Mouse (Mus musculus): ENCODE measurements around the gene Cdkl5. TPM values are rescaled to one million over a fixed set of nuclear protein-coding genes. Genes with fewer than 3 reads are reported as not detected.
A peak's percentile ranks its signal among the peaks of the same experiment; 100 is the strongest.

Cdkl5 gene
- total RNA-seq, 2 experiments from 2014 or later, result 0.84 TPM; not detected in 1

DNA sequence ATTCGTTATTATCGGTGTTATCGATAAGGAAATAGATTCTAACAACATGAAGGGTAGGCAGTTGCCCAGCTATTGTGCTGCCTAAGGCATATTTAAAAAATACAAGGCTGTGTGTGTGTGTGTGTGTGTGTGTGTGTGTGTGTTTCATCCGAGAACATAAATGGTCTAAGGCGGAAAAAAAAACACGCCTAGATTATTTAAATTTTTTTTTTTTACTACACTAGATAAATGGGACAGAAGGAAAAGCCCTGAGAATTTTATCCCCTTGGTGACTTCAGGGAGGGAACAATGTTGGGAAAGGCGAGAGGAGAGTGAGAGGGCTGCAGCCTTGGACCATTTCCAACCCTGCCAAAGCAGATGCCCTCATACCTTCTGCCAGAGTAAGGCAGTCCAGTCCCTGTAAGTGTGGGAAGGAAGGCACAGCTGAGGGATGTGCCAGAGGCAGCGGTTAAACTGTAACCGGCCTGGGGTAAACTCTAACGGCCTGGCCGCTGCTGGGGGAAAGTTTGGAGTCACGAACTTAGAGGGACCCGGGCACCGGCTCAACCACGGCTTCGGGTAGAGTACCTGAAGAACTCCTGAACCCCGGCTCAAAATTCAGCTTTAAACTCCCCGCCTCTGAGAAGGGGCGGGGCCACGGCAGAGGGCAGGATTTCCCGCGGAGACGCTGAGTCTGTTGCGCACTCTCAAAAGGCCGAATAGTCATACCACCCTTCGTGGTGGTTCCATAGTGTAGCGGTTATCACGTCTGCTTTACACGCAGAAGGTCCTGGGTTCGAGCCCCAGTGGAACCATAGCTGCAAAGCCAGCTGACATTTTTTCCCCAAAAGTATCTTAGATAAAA, 228.9 kb downstream of the Cdkl5 start:
- ATAC-seq (replicated peaks; ENCODE audit: low FRiP score, poor library complexity, severe bottlenecking), result peak; percentile 96

DNA sequence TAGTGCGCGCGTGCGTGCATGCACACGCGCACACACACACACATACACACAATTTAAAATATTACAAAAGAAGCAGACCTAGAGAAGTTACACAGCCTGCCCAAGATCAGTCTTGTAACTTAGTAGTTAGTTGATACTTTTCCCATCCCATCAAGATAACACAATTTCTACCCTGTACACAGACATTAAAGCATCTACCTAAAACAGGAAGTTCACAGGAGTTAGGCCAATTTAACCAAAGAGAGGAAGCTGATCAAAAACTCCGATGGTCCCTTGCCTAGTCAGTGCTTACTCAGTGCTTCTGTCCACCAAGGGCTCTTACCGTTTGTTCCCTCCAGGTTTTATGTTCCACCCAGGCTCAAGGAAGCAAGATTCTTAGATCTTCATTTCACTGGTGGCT, 243.7 kb downstream of the Cdkl5 start:
- no peak for ATAC-seq (replicated peaks; ENCODE audit: low FRiP score, poor library complexity, severe bottlenecking)

DNA sequence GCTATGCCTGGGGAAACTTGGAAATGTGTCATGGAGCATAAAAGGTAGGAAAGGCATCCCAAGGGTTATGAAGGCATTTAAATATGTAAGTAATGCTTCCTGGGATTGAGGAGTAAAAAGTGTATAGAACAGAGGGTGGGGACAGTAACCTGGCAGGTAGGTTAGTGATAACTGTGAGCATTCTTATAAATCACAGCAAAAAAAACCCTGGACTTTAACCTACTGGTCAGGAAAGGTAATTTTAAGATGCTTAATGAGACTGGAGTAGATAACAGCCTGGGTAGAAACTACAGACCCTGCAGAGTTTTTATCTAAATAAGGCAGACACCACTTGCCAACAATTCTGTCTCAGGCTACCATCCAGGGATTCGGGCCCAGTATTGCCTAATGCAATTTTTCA, 245.9 kb downstream of the Cdkl5 start:
- no peak for ATAC-seq (replicated peaks; ENCODE audit: low FRiP score, poor library complexity, severe bottlenecking)

- no peak for ATAC-seq (replicated peaks; ENCODE audit: low FRiP score, poor library complexity, severe bottlenecking)
Observed at GRCm38 (mm10) chrX:160745399-160745798, 249.1 kb downstream of the Cdkl5 start.

- no peak for ATAC-seq (replicated peaks; ENCODE audit: low FRiP score, poor library complexity, severe bottlenecking)
Observed at GRCm38 (mm10) chrX:160735650-160736049, 258.9 kb downstream of the Cdkl5 start, which contains the start of gene Ppef1. Gene Ppef1 (minus strand): TSS chrX:160735765.

Other genes with a start within 250 kb of the Cdkl5 start
- not detected in 2 replicates for gene Rs1, start 226.7 kb downstream of the Cdkl5 start, total RNA-seq (2015; ENCODE audit: low replicate concordance)
- not detected in 2 replicates for gene Rs1, start 226.7 kb downstream of the Cdkl5 start, total RNA-seq (2017; ENCODE audit: low replicate concordance)
- gene Gja6, start 87.7 kb downstream of the Cdkl5 start, total RNA-seq (2015; ENCODE audit: low replicate concordance), result 1.4 TPM in 1 of 2 replicates, not detected in the other
- gene Gja6, start 87.7 kb downstream of the Cdkl5 start, total RNA-seq (2017; ENCODE audit: low replicate concordance), result not detected in 2 replicates
- 1.4 and 5.9 TPM in 2 replicates for gene Scml2, start 122.5 kb upstream of the Cdkl5 start, total RNA-seq (2015; ENCODE audit: low replicate concordance)
- 0.68 and 3.9 TPM in 2 replicates for gene Scml2, start 122.5 kb upstream of the Cdkl5 start, total RNA-seq (2017; ENCODE audit: low replicate concordance)